Mouse (Mus musculus): ENCODE measurements around the gene Cypt15. TPM values are rescaled to one million over a fixed set of nuclear protein-coding genes. Genes with fewer than 3 reads are reported as not detected.

Gene Cypt15
- not detected in 2 replicates for polyA plus RNA-seq (2015; fragmentation: Nextera tagmentation; extraction: Ambion mirVana)

GRCm38 (mm10) chrX:39345967-39346366 is at the start of gene Cypt15:
Gene Cypt15 (plus strand): TSS chrX:39346267.

All from urinary bladder, postnatal 0 days (tissue).